Mouse (Mus musculus) MEL (cell line): ENCODE measurements around the gene Nfkbie. TPM values are rescaled to one million over a fixed set of nuclear protein-coding genes. Genes with fewer than 3 reads are reported as not detected.

Experiments
- DNase-seq: peaks from one replicate; pipeline ENCODE4 v3.0.0; 2011; ENCODE audit warnings: low read depth, low spot score
- H3K27ac ChIP-seq: 2 replicates; pipeline ENCODE4 v1.5.1; 2012; ENCODE audit warnings: low read depth, mild to moderate bottlenecking, control low read depth, low read length, moderate library complexity; ENCODE audit not compliant: control insufficient read depth
- H3K27me3 ChIP-seq, 2 experiments: fragments of 150-350 bp in 1 of 2; sonication (generic) in 1 of 2; 2 replicates each; pipeline ENCODE4 v1.6.1; 2012; ENCODE audit warnings: low read length in 2 of 2, mild to moderate bottlenecking in 2 of 2, improper control_type of control experiment in 1 of 2, moderate library complexity in 1 of 2; ENCODE audit not compliant: insufficient read depth in 2 of 2, control insufficient read depth in 1 of 2
- H3K36me3 ChIP-seq, 2 experiments: 2 replicates each; pipeline ENCODE4 v1.6.1; 2012 to 2014; ENCODE audit warnings: low read length in 2 of 2, improper control_type of control experiment in 1 of 2, inconsistent platforms in 1 of 2, mild to moderate bottlenecking in 1 of 2; ENCODE audit not compliant: insufficient read depth in 2 of 2, control insufficient read depth in 1 of 2
- H3K4me1 ChIP-seq, 2 experiments: fragments of 150-350 bp in 1 of 2; sonication (generic) in 1 of 2; 2 replicates each; pipeline ENCODE4 v1.6.1; 2012; ENCODE audit warnings: low read length in 2 of 2, improper control_type of control experiment in 1 of 2, mild to moderate bottlenecking in 1 of 2; ENCODE audit not compliant: insufficient read depth in 2 of 2, control insufficient read depth in 1 of 2
- H3K4me3 ChIP-seq, 2 experiments: fragments of 150-350 bp in 1 of 2; sonication (generic) in 1 of 2; 2 replicates each; pipeline ENCODE4 v1.5.1; 2012; ENCODE audit warnings: low read depth in 2 of 2, low read length in 2 of 2, mild to moderate bottlenecking in 2 of 2, moderate library complexity in 2 of 2, control low read depth in 1 of 2, improper control_type of control experiment in 1 of 2; ENCODE audit not compliant: control insufficient read depth in 1 of 2, insufficient read depth in 1 of 2
- H3K79me2 ChIP-seq: 2 replicates; pipeline ENCODE4 v1.6.1; 2012; ENCODE audit warnings: mild to moderate bottlenecking, low read length, moderate library complexity; ENCODE audit not compliant: control insufficient read depth, poor library complexity, insufficient read depth
- H3K9ac ChIP-seq: 2 replicates; pipeline ENCODE4 v1.6.1; 2012; ENCODE audit warnings: low read depth, mild to moderate bottlenecking, control low read depth, low read length, moderate library complexity; ENCODE audit not compliant: control insufficient read depth, poor library complexity, severe bottlenecking
- H3K9me3 ChIP-seq: fragments of 150-350 bp; sonication (generic); replicated peaks from 2 replicates; pipeline ENCODE4 v1.6.1; 2012; ENCODE audit warnings: mild to moderate bottlenecking, low read length, improper control_type of control experiment, moderate library complexity; ENCODE audit not compliant: insufficient read depth
- BHLHE40 ChIP-seq: IDR thresholded peaks from 2 replicates; pipeline ENCODE4 v1.6.1; 2012; ENCODE audit warnings: low read depth, mild to moderate bottlenecking, inconsistent platforms, low read length, improper control_type of control experiment, borderline replicate concordance
- CTCF ChIP-seq, 3 experiments: IDR thresholded peaks in 2 of 3; conservative IDR thresholded peaks in 1 of 3; 2 replicates each; pipeline ENCODE4 v1.5.1; 2011 to 2012; ENCODE audit warnings: low read length in 3 of 3, low read depth in 2 of 3, mild to moderate bottlenecking in 2 of 3, improper control_type of control experiment in 1 of 3, inconsistent platforms in 1 of 3, mixed read lengths in 1 of 3, moderate library complexity in 1 of 3; ENCODE audit not compliant: control insufficient read depth in 1 of 3, insufficient read depth in 1 of 3, poor library complexity in 1 of 3, severe bottlenecking in 1 of 3
- E2F4 ChIP-seq: IDR thresholded peaks from 2 replicates; pipeline ENCODE4 v1.6.1; 2011; ENCODE audit warnings: low read depth, low read length, improper control_type of control experiment, borderline replicate concordance
- ETS1 ChIP-seq: IDR thresholded peaks from 2 replicates; pipeline ENCODE4 v1.6.1; 2012; ENCODE audit warnings: low read depth, mild to moderate bottlenecking, inconsistent platforms, low read length, improper control_type of control experiment, moderate library complexity
- MAX ChIP-seq: IDR thresholded peaks from 2 replicates; pipeline ENCODE4 v1.6.1; 2011; ENCODE audit warnings: low read length, improper control_type of control experiment
- MYC ChIP-seq: IDR thresholded peaks from 2 replicates; pipeline ENCODE4 v1.6.1; 2011; ENCODE audit warnings: low read depth, mild to moderate bottlenecking, low read length, improper control_type of control experiment, moderate library complexity
- POLR2A ChIP-seq, 2 experiments: IDR thresholded peaks; 2 replicates each; pipeline ENCODE4 v1.6.1; 2011 to 2012; ENCODE audit warnings: low read length in 2 of 2, mild to moderate bottlenecking in 2 of 2, control low read depth in 1 of 2, improper control_type of control experiment in 1 of 2, low read depth in 1 of 2, moderate library complexity in 1 of 2; ENCODE audit not compliant: control insufficient read depth in 1 of 2, insufficient read depth in 1 of 2, poor library complexity in 1 of 2
- POLR2AphosphoS2 ChIP-seq: IDR thresholded peaks from 2 replicates; pipeline ENCODE4 v1.6.1; 2011; ENCODE audit warnings: low read length, improper control_type of control experiment
- RAD21 ChIP-seq: IDR thresholded peaks from 2 replicates; pipeline ENCODE4 v1.6.1; 2011; ENCODE audit warnings: mild to moderate bottlenecking, low read depth, low read length, improper control_type of control experiment
- TAL1 ChIP-seq: IDR thresholded peaks from 2 replicates; pipeline ENCODE4 v1.6.1; 2012; ENCODE audit warnings: mild to moderate bottlenecking, inconsistent platforms, low read length, moderate library complexity, mixed read lengths
- TBP ChIP-seq: IDR thresholded peaks from 2 replicates; pipeline ENCODE4 v1.8.0; 2011; ENCODE audit warnings: low read depth, low read length, improper control_type of control experiment
- polyA plus RNA-seq, 2 experiments: library from polyadenylated mRNA; stranded (reverse) in 1 of 2; unstranded in 1 of 2; fragments of >175 nt in 1 of 2; fragments of >200 nt in 1 of 2; gene quantifications; 2 replicates each; pipeline versions ENCODE4 v1.2.1 to v1.2.4; 2012; ENCODE audit warnings: low replicate concordance in 2 of 2, low read depth in 1 of 2; ENCODE audit not compliant: insufficient read length in 2 of 2, insufficient read depth in 1 of 2, missing spikeins in 1 of 2
- total RNA-seq: library from RNA; depleted of rRNA; stranded (reverse); fragments of 300-350 nt; gene quantifications from 2 replicates; pipeline ENCODE4 v1.2.3, GENCODE M21; 2012

Gene Nfkbie
- total and polyA plus RNA-seq, 3 experiments, result 2.7 to 5.7 TPM; not detected in 1

DNA sequence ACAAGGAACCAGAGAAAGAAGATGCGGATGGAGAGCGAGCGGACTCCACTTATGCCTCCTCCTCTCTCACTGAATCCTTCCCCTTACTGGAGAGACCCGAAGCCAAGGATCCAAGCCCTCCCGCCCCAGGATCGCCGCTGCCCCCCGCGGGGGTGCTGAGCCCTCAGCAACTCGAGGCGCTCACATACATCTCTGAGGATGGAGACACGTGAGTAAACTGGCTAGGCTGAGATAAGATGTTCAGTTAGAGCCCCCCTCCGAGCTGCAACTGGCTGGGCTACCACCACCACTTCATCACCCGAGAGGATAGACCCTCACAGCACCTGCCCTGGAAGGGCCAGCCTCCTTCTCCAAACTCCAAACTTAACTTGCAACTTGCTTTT, 595 bp downstream of the Nfkbie start (continued):
- TF ChIP-seq CTCF (IDR thresholded peaks at IDR 0.05 in 2 of 3, conservative IDR thresholded peaks at IDR 0.05 in 1 of 3; ENCODE audit: control insufficient read depth in 1 of 3, insufficient read depth in 1 of 3, low read depth in 2 of 3, low read length in 3 of 3, poor library complexity in 1 of 3, severe bottlenecking in 1 of 3) (no peak), POLR2A (IDR thresholded peaks at IDR 0.05; ENCODE audit: control insufficient read depth in 1 of 2, insufficient read depth in 1 of 2, low read depth in 1 of 2, low read length in 2 of 2, poor library complexity in 1 of 2) (no peak)
- TF ChIP-seq, all 39 proteins: peak for 10

DNA sequence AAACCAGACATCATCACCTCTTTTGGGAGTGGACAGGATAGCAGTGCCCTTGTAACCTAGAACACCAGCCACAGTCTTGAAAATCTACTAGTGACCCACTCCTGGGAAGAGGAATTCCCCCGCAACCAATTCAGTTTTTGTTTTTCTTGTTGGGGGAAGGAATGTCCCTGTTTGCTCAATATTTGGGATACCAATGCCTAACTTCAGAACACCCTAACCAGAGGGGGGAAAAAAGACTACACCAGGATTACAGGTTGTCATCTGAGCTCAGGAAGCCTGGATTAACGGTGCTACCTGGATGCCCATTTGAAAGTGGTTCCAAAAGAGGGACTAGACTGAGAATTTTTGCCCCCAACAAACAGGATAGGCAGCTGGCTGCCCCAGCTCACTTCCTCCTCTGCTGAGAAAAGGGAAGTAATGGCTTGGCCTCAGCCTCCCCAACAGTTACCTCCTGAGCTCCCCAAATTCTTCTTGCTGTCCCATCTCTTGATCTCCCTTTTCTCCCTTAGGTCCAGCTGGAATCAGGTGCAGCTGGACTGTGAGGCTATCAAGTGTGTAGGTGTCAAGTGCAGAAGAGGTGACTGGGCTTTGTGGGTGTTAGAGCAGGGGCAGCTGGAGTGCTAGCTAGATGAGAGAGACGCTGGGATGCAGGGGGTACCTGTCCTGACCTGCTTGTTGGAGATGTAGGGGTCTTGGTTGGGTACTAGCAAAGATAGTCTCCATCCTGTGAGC, 1.2 kb downstream of the Nfkbie start:
- H3K36me3 ChIP-seq, result peaks cover 0 to 11% of the 10 kb centered on the region in 2 experiments; a peak in 2 of 4 replicates
- peak overlapping the region; percentile 72 for H3K9ac ChIP-seq
- H3K4me1 ChIP-seq, result peaks cover 0 to 28% of the 10 kb centered on the region in 2 experiments; a peak in 3 of 4 replicates
- peak; percentile 86 for DNase-seq
- H3K27me3 ChIP-seq, result no peaks in the 10 kb centered on the region
- TF ChIP-seq TBP (peak; percentile 51; the same call in 1 of the 2 replicates), MYC (no peak), ETS1 (peak; percentile 44; the same call in 1 of the 2 replicates), E2F4 (no peak), MAX (no peak), RAD21 (no peak), POLR2A (IDR thresholded peaks at IDR 0.05; ENCODE audit: control insufficient read depth in 1 of 2, insufficient read depth in 1 of 2, low read depth in 1 of 2, low read length in 2 of 2, poor library complexity in 1 of 2) (no peak)
- TF ChIP-seq, all 39 proteins: peak for 2
- Histone ChIP-seq H3K9me3 (no peaks in the 10 kb centered on the region), H3K27ac (peak overlapping the region; percentile 56), H3K4me3 (peak overlapping the region; percentile 61 to 85), H3K79me2 (no peaks in the 10 kb centered on the region; the same call in 1 of the 2 replicates)

DNA sequence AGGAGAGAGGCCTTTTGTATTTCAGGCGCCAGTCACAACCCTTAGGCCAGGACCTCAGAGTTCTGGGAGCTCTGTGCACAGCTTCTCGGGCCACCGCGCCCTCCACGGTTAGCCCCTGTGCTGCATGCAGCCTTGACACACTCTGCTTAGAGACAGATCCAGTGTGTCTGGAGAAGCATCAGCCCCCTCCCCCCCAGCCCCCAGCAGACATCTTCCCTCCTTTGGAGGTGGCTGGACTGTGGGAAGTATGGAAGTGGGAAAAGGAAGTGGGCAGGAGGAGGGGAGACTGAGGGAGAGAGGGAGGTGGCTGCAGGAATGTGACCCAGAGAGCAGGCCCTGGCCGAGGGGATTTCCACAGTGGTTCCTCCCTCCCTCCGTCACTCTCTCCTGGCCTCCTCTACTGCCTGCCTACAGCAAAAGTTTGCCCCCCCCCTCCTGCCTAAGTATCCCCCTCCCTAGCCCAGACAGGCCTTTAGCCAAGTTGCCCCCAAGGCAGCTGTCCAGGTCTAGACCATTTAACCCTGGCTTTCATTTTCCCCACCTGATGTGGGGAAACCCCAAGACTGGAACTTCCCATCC, 1.8 kb downstream of the Nfkbie start:
- Histone ChIP-seq H3K9ac (peak overlapping the region; percentile 45), H3K27me3 (no peaks in the 10 kb centered on the region), H3K27ac (peak overlapping the region; percentile 33; the same call in 1 of the 2 replicates), H3K36me3 (peaks cover 0 to 11% of the 10 kb centered on the region in 2 experiments; a peak in 2 of 4 replicates), H3K4me3 (peak overlapping the region; percentile 35 to 43; a peak in 3 of 4 replicates), H3K9me3 (no peaks in the 10 kb centered on the region), H3K4me1 (peaks cover 0 to 25% of the 10 kb centered on the region in 2 experiments; a peak in 3 of 4 replicates), H3K79me2 (no peaks in the 10 kb centered on the region; the same call in 1 of the 2 replicates)
- DNase-seq, result no peak
- TF ChIP-seq POLR2AphosphoS2 (no peak), TAL1 (no peak), BHLHE40 (no peak)
